Mouse (Mus musculus): ENCODE results near the gene Gm3415. TPM values are rescaled to one million over a fixed set of nuclear protein-coding genes. Genes with fewer than 3 reads are reported as not detected.
"Not testable (repeated sequence)": the region's sequence is repeated elsewhere in the genome, so short reads cannot be mapped to it uniquely, and the experiment has no call there.

Gene Gm3415
- not detected for total RNA-seq (2021)
- long read RNA-seq, experiment 1 = 0 reads
- long read RNA-seq, experiment 2 = 0 reads

DNA sequence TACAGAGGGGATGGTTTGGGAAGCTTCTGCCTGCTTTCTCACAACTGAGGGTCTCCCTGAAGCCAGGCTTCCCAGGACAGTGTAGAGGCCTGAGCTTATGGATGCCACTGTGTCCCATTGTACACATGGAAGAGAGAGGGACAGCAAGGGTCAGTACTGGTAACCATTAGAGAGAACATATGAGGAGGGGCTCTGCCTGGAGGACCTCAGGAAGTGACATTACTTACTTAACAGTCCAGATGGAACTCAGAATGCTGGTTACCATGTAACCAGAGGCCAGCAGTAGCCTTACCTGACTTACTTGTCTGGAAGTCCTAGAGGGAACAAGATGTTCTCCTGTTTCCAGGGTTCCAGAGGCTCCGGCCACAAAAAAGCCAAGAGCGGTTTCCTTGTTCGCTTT is at the start of gene Gm3415:
Gene Gm3415 (plus strand): TSS at position 301 of the 400 bp plus-strand sequence.
- DNase-seq (ENCODE audit: low spot score in 2 of 2) = not testable (repeated sequence)

GRCm38 (mm10) chr5:146513823-146514222 is 42.1 kb upstream of the Gm3415 start, which contains the start of gene Gm3402:
Gm3402 (plus strand) TSS chr5:146514123.
- DNase-seq (ENCODE audit: low spot score in 2 of 2) = not testable (repeated sequence)

GRCm38 (mm10) chr5:146525501-146525900 is 30.4 kb upstream of the Gm3415 start, which contains the start of gene Gm3404:
Gm3404 (plus strand) TSS chr5:146525801.
- not testable (repeated sequence) for DNase-seq (ENCODE audit: low spot score in 2 of 2)

- not testable (repeated sequence) for DNase-seq (ENCODE audit: low spot score in 2 of 2)
Observed at GRCm38 (mm10) chr5:146537347-146537746, 18.6 kb upstream of the Gm3415 start, which contains the start of gene Gm3409. Gm3409 (plus strand) TSS chr5:146537647.

- DNase-seq (ENCODE audit: low spot score in 2 of 2) = no peak
Observed at GRCm38 (mm10) chr5:146564259-146564658, 8.3 kb downstream of the Gm3415 start.

DNA sequence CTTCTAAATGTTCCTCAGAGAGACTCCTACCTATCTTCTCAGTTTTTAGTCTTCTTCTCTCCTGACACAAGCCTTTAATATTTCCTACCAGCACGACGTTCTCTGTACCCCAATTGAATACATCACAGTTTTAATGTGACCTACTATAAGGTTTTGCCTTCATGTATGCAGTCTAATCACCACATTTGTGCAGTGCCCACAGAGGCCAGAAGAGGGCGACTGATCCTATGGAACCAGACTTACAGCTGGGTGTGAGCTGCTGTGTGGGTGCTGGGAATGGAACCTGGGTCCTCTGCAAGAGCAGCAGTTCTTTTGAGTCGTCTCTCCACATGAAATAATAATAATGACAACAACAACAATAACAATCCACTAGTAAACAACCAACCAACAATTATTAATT is 11.1 kb downstream of the Gm3415 start:
- no peak for DNase-seq (ENCODE audit: low spot score in 2 of 2)

GRCm38 (mm10) chr5:146570179-146570578 is 14.2 kb downstream of the Gm3415 start:
- not testable (repeated sequence) for DNase-seq (ENCODE audit: low spot score in 2 of 2)

DNA sequence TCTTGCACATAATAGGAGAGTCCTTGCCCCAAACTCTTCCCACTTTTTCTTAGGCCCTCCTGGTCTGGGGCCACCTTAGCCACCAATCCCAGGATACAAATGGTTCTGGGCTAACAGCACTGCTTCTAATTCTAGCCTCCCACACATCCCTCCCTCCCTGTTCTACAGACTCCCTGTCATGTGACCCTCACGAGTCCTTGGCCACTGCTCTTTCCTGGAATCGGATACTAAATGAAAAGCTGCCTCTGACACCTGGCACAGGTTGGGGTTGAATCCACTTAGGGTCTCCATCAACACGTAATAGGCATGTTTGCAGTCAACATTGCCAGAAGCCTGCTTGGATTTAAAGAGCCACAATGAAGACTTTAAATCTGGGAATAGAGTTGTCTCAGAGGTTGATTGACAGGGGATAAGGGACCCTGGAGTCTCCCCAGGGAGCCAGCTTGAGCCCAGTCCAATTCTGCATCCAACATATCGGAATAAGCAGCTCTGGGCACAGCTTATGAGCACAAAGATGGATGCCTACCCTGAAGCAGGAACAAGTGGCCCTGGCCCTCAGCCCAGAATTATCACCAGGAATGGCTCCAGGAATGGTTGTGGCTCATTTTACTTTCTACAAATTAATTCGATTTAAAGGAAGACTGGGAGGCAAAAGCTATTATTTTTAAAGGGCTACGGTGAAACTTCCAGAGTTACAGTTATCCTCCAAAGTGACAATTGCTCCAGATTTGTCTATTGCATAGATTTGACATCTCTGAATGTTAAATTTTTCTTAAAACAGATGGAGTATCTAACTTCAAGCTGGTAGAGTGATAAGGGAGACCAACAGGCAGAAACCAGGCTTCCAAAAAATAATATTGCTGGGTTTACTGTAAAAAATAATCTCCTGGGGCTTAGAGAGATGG is 16.1 kb downstream of the Gm3415 start:
- peak; percentile 74 to 88 for DNase-seq (ENCODE audit: low spot score in 2 of 2)

GRCm38 (mm10) chr5:146572735-146573042 is 16.8 kb downstream of the Gm3415 start:
- not testable (repeated sequence) for DNase-seq (ENCODE audit: low spot score in 2 of 2)

DNA sequence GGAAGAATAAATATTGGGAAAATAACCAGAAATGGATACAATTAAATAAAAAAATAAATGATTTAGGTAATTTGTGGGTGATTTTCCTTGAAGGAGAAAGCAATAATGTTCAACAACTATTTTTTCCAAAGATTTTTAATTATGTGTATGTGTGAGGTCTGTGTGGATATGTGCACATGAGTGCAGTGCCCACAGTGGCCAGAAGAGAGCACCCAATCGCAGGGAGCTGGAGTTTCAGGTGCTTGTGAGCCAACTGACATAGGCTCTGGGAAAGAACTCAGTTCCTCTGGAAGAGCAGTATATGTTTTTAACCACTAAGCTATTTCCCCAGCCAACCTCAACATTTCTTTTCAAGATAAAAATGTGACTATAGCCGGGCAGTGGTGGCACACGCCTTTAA is 20.7 kb downstream of the Gm3415 start:
- DNase-seq (ENCODE audit: low spot score in 2 of 2) = no peak

GRCm38 (mm10) chr5:146584156-146584477 is 28.2 kb downstream of the Gm3415 start:
- no peak for DNase-seq (ENCODE audit: low spot score in 2 of 2)

- DNase-seq (ENCODE audit: low spot score in 2 of 2) = no peak
Observed at GRCm38 (mm10) chr5:146584478-146585306, 28.8 kb downstream of the Gm3415 start, which contains the start of gene Gpr12. Gpr12 (minus strand) TSS chr5:146585239.

DNA sequence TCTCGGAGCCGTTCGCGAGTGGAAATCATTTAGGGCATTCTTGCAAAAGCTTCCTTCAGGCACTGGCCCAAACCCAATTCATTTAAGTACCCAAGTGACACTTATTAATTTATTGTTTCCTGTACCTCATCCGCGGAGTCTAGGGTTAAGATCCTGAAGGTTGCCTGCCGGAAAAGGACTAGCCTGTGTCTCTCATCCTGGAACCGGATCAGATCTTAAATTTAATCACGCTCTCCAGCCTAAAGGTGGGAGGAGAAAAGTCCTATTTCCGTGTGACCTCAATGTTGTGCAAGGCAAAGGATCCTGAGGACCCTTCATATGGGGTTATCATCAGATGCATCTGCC is 29.3 kb downstream of the Gm3415 start:
- no peak for DNase-seq (ENCODE audit: low spot score in 2 of 2)

DNA sequence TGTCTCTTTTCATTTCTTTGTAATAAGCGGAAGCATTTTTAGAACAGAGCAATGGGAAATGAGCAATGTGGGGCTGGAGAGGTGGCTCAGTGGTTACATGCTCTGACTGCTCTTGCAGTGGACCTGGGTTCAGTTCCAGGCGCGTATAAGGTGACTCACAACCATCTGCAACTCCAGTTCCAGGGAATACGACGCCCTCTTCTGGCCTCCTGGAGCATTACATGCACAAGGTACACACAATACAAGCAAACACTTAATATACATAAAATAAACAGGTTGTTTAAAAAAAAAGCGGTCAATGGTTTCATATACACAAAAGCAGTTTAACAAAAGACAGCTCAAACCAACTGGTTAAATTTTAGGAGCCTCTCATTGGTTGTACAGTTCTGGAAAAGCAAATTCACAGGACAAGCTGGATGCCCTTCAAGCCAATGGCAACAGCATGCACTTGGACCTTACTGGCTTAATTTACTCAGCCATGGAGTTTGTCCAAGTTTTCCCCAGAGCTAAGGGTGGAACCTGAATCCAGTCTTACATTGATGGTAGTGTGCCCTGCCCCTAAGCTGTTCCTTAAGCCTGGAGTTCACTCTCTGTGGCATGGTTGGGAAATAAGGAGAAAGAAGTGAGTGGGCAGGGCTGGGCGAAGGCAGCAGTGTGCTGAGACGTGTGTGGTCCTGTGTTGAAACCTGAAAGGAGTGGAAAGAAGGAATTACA is 30.6 kb downstream of the Gm3415 start:
- no peak for DNase-seq (ENCODE audit: low spot score in 2 of 2)

DNA sequence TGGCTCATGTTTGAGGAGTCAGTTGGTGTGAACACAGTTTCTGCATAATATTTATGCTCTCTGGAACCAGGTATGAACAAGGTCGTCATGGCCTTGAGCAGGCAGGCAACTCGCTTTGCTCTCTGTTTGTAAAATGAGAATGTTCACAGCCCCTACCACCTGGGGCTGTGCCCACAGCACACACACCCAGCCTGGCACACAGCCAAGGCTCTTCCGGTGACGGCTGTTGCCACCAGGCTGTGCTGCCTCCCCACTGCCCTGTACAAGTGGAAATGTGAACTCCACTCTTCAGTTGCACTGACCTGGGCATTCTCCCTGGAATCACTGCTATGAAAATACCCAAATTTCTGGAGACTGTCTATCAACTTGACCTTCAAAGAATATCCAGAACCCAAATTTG is 35.1 kb downstream of the Gm3415 start:
- DNase-seq (ENCODE audit: low spot score in 2 of 2) = no peak

DNA sequence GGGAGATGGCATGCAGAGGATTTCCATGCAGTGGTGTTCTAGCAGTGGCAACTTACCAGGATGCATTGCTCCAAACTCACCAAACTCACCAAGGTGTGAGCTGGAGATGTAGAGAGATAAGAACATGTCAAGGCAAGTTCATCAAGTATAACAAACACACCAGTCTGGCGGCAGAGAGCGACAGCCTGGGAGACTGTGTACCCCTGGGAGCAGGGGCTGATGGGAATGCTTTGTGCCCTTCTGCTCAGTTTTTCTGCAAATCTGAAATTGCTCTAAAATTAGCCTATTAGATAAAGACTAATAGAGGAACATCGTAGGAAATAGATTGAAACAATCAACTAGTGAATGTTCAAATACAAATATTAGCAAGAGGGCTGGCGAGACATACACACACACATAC is 35.7 kb downstream of the Gm3415 start:
- DNase-seq (ENCODE audit: low spot score in 2 of 2) = peak in 1 of 2 experiments; percentile 61

DNA sequence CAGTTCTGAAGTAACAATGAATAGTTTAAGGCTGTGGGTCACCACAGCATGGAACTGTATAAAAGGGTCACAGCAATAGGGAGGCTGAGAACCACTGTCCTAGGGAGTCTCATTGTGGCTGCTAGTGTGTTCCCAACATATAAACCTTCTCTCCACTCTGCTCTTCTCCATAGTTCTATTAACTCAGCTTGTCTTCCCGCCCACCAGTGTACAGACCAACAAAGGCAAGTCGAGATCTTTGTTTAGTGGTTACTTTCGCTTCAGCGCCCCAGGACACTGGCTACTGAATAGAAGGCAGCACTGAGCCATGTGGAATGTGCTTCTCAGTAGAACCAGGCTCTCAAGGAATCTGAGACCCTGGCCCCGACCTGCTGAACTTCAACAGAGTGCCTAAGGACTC is 36.6 kb downstream of the Gm3415 start:
- no peak for DNase-seq (ENCODE audit: low spot score in 2 of 2)

GRCm38 (mm10) chr5:146596612-146597502 is 40.9 kb downstream of the Gm3415 start:
- no peak for DNase-seq (ENCODE audit: low spot score in 2 of 2)

DNA sequence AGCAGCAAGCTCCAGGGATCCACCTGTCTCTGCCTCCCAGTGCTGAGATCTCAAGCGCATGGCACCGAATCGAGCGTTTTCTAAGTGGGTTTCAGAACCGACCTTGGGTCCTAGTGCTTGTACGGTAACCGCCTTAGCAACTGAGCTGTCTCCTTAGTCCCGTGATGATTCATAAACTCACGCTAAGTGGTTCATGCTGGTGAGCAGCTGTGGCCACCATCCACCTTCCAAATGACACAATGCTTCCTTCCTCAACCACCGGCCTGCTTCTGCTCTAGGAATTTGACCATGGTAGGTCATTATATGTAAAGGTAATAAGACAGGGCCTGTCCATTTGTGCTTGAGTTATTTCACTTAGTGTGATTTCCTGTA is 41.6 kb downstream of the Gm3415 start:
- DNase-seq (ENCODE audit: low spot score in 2 of 2) = no peak
